Mouse (Mus musculus): ENCODE measurements around the gene Ltbp1. TPM values are rescaled to one million over a fixed set of nuclear protein-coding genes. Genes with fewer than 3 reads are reported as not detected.

The Ltbp1 gene
- total RNA-seq, 2 experiments from 2014 or later = 13.9 to 15.2 TPM

DNA sequence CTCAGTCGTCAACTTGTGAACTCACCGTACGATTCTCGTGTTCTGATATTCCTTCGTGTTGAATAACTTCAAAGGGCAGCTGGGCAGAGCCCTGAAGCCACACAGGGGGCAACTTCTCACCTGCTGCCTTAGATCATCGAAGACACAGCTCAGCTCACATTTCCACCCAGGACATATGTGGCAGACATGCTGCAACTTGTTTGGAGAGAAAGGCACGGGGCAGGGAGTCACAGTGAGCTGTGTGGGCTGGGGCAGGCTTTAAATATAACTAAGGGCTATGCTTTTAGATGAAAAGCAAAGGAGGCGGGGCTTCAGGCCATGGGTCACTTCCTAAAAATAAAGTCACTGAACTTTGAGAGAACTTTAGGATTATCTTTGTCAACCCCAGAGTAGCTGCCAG is 51.3 kb downstream of the Ltbp1 start:
- DNase-seq (ENCODE audit: low spot score in 2 of 2) = no peak

DNA sequence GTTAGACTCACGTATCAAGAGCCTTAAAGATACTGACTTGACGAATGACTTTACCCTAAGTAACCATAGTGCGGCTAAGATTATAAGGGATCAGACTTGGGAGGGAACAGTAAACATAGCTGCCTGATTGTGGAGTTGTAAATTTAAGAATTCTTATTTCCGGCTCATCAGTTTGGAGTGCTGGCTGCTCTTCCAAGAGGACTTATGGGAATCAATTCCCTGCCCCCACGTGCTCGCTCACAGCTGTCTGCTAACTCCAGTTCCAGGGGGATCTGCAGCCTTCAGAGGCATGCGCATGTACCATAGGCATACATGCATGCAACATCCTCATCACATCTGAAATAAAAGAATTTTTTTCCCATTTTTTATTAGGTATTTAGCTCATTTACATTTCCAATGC is 61.0 kb downstream of the Ltbp1 start:
- no peak for DNase-seq (ENCODE audit: low spot score in 2 of 2)

GRCm38 (mm10) chr17:75067314-75067713 is 61.9 kb downstream of the Ltbp1 start:
- no peak for DNase-seq (ENCODE audit: low spot score in 2 of 2)

DNA sequence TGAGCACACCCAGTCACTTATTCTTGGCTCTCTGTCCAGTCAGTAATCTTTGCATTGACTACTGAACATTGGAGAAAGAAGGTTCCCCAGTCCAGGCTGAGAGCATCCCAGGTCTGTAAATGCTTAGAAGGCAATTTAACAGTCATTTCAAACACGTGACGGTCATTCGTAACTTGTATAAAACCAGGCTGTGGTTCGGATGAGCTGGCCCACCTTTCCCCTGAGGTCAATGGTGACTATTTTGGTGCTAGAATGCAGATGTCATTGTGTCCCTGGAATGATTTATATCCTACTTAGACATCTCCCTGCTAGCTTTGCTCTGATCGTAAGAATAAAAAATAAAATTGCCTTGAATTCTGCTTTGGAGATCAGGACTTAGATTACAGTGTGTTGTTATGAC is 63.9 kb downstream of the Ltbp1 start:
- DNase-seq (ENCODE audit: low spot score in 2 of 2) = no peak

- no peak for DNase-seq (ENCODE audit: low spot score in 2 of 2)
Observed at GRCm38 (mm10) chr17:75071174-75071573, 65.8 kb downstream of the Ltbp1 start.

DNA sequence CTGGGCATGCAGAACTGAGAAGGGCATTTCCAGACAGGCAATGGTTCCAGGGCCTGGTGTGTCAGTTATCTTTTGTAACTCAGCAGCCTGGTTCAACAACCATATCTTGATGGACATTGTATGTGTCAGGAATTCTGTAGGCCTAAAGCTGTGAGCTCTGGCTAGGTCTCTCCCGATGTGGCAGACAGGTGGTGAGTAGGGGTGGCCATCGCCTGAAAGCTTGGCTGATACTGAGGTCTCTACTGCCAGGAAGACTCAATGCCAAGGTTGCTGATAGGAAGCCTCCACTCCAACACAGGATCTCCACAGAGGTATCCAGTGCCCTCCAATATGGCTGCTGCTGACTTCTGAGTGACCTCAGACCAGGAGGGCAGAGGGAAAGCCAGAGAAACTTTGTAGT is 66.4 kb downstream of the Ltbp1 start:
- no peak for DNase-seq (ENCODE audit: low spot score in 2 of 2)

GRCm38 (mm10) chr17:75073887-75074286 is 68.5 kb downstream of the Ltbp1 start:
- no peak for DNase-seq (ENCODE audit: low spot score in 2 of 2)

- DNase-seq (ENCODE audit: low spot score in 2 of 2) = peak in 1 of 2 experiments; percentile 39
Observed at GRCm38 (mm10) chr17:75074978-75075699, 69.8 kb downstream of the Ltbp1 start.

DNA sequence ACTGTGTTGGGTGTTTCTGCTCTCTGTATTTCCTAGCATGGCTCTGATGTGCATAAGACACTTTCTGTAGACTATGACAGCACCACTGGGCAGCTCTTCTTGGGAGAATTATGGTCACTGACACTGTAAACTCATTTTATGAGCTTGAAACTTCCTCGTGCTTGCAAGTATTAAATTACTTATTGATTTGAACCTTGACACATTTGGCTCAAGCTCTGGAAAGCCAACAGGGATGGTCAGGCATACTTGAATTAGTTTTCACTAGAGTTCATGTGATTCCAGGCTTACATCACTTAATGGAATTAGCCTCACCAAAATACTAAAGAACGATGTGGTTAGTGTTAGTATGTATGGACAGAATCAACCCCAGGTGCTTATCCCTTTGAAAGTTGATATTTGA is 76.0 kb downstream of the Ltbp1 start:
- DNase-seq (ENCODE audit: low spot score in 2 of 2) = no peak

- no peak for DNase-seq (ENCODE audit: low spot score in 2 of 2)
Observed at GRCm38 (mm10) chr17:75082449-75082848, 77.1 kb downstream of the Ltbp1 start.

DNA sequence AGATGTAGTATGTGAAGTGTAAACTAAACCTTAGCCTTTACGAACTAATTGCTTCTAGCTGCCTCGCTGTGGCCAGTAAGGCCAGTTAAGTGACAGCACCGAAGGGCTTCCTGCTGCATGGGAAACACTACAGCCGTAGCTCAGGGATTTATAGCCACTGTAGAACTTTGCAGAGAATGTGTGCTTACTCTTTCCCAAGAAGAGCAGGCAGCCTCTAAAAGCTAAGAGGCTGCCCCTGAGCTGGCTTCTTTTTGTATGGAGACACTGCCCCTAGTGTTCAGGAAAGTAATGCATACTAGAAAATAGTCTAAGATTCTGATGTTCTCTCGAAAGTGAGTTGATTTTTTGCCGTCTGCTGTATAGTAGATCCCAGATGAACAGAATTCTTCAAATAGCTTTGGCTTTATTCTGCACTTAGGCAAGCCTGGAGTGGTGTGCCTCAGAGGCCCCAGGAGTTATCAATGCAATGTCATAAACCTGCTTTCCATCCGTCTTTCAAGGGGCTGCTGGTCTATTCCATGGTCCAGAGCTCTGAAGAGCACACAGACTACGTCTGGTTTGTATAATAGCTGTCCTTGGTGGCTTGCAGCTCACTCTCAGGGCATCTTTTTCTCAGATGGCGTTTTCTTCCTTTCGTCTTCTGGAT is 82.1 kb downstream of the Ltbp1 start:
- DNase-seq (ENCODE audit: low spot score in 2 of 2) = no peak

DNA sequence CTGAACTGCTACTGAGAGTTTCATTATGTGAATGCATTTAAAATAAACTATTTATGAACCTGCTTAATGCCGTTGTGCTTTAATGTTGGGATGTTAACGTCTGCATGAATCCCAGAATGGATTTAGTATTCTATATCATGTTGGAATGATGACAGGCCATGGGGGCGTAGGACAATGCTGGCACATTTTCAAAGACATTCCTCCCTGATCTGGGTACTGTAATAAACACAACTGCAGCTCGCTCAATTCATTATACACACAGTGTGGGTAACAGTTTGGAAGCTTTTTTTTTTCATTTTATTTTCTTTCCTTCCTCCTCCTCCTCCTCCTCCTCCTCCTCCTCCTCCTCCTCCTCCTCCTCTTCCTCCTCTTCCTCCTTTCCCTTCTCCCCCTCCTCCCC is 82.9 kb downstream of the Ltbp1 start:
- no peak for DNase-seq (ENCODE audit: low spot score in 2 of 2)

- DNase-seq (ENCODE audit: low spot score in 2 of 2) = no peak
Observed at GRCm38 (mm10) chr17:75088727-75089126, 83.4 kb downstream of the Ltbp1 start.

- no peak for DNase-seq (ENCODE audit: low spot score in 2 of 2)
Observed at GRCm38 (mm10) chr17:75090556-75090955, 85.2 kb downstream of the Ltbp1 start.

GRCm38 (mm10) chr17:75093563-75093962 is 88.2 kb downstream of the Ltbp1 start:
- no peak for DNase-seq (ENCODE audit: low spot score in 2 of 2)

- DNase-seq (ENCODE audit: low spot score in 2 of 2) = no peak
Observed at GRCm38 (mm10) chr17:75094591-75094990, 89.2 kb downstream of the Ltbp1 start.

GRCm38 (mm10) chr17:75096727-75097126 is 91.4 kb downstream of the Ltbp1 start:
- no peak for DNase-seq (ENCODE audit: low spot score in 2 of 2)

- no peak for DNase-seq (ENCODE audit: low spot score in 2 of 2)
Observed at GRCm38 (mm10) chr17:75097367-75097766, 92.0 kb downstream of the Ltbp1 start.

- DNase-seq (ENCODE audit: low spot score in 2 of 2) = no peak
Observed at GRCm38 (mm10) chr17:75101215-75101614, 95.8 kb downstream of the Ltbp1 start.

DNA sequence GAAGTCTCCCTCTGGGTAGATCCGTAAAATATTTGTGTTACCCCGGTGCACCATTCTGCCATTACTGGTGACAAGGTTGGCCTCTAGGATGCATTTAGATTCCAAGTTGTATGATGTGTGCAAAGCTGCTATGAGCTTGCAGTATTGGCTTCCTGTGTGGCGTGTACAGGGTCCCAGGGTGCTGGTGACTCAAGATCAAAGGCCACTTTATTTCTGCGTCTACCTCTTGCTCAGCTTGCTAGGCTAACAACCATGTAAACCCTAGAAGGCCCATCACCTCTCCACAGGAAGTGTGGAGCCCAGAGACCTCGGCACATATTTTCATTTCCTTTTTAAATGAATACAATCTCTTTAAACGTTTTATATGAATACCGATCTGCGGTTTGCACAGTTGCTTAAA is 96.6 kb downstream of the Ltbp1 start:
- no peak for DNase-seq (ENCODE audit: low spot score in 2 of 2)

- no peak for DNase-seq (ENCODE audit: low spot score in 2 of 2)
Observed at GRCm38 (mm10) chr17:75107412-75107811, 102.0 kb downstream of the Ltbp1 start.

GRCm38 (mm10) chr17:75107879-75108278 is 102.5 kb downstream of the Ltbp1 start:
- DNase-seq (ENCODE audit: low spot score in 2 of 2) = no peak

Data from adrenal gland, adult 18-20 months (tissue).